Mouse (Mus musculus) hindbrain, embryonic 10.5 days (tissue): ENCODE data around the gene Bahcc1. TPM values are rescaled to one million over a fixed set of nuclear protein-coding genes. Genes with fewer than 3 reads are reported as not detected.

ENCODE experiments used
- DNase-seq: peaks from one replicate; pipeline ENCODE4 v3.0.0-alpha.2; 2017; ENCODE audit warnings: low spot score
- H3K27ac ChIP-seq: fragments of 300-500 bp; sonication (generic); 2 replicates; pipeline ENCODE4 v1.5.1; 2016; ENCODE audit warnings: mild to moderate bottlenecking, moderate library complexity
- H3K27me3 ChIP-seq: fragments of 300-500 bp; sonication (generic); 2 replicates; pipeline ENCODE4 v1.6.1; 2016; ENCODE audit warnings: mild to moderate bottlenecking; ENCODE audit not compliant: poor library complexity, insufficient read depth, severe bottlenecking
- H3K36me3 ChIP-seq: fragments of 300-500 bp; sonication (generic); 2 replicates; pipeline ENCODE4 v1.6.1; 2016; ENCODE audit warnings: mild to moderate bottlenecking, moderate library complexity
- H3K4me1 ChIP-seq: fragments of 300-500 bp; sonication (generic); replicated peaks from 2 replicates; pipeline ENCODE4 v1.6.1; 2016; ENCODE audit warnings: mild to moderate bottlenecking
- H3K4me3 ChIP-seq: fragments of 300-500 bp; sonication (generic); 2 replicates; pipeline ENCODE4 v1.5.1; 2016; ENCODE audit warnings: mild to moderate bottlenecking, moderate library complexity
- H3K9me3 ChIP-seq: fragments of 300-500 bp; sonication (generic); 2 replicates; pipeline ENCODE4 v1.6.1; 2016; ENCODE audit warnings: mild to moderate bottlenecking, moderate library complexity
- WGBS: fragments of 180-500 bp; shearing (Covaris S2); methylation state at CpG from one replicate; pipeline ENCODE4 v1.1.7; 2016; 5-methylcytosine and 5-hydroxymethylcytosine counted together
- polyA plus RNA-seq: library from polyadenylated mRNA; unstranded; fragments of >200 nt; fragmentation: Nextera tagmentation; extraction: Ambion mirVana; gene quantifications from 2 replicates; pipeline ENCODE4 v1.2.1, GENCODE M21; 2016

The Bahcc1 gene
- polyA plus RNA-seq, 1 experiment from 2014 or later: 17.0 TPM

DNA sequence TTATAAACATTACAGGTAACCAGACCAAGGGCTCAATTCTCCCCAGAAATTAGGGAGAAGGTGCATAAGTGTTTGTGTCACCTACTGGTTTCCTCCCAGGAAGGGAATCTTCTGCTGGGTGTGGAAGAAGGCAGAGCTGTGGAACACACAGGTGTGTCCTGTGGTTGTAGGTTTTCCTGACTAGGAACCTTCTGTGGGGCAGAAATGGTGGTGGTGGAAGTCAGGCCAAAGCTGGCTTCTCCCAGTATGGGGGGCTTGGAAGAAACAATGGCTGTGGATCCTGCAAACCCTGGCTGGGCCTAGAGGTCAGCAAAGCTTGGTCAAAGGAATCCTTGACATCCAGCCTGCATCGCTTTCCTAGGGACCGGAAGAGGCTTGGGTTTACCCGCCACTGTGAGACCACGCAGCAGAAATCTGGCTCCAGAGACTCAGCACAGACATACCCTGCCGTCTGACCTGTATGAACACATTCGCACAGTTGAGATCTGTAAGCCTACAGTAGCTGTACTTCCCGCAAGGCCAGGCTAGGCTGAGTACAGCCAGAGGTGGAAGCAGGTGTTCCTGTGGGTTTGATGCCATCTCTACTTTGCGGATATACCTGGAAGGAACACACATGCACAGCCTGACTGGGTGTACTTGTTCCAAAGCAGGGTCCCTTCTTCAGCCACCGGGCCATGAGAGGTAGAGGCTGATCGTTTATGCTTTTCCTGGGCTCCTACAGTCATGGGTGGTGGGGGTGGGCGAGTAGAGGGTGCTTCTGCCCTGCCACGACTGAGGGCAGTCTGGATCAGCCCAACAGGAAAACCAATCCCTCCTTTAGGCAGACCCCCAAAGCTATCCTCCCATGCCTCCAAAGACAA is 6.1 kb upstream of the Bahcc1 start:
- H3K36me3 ChIP-seq: peaks cover 7% of the 10 kb centered on the region; the same call in 1 of the 2 replicates
- peak overlapping the region; percentile 100 for H3K27ac ChIP-seq
- H3K27me3 ChIP-seq: no peaks in the 10 kb centered on the region
- 47% methylated on average over 12 of the region's 12 CpGs for WGBS
- peak overlapping the region; percentile 73 for H3K4me3 ChIP-seq
- H3K9me3 ChIP-seq: no peaks in the 10 kb centered on the region
- DNase-seq: peak; percentile 38
- peaks cover 87% of the 10 kb centered on the region for H3K4me1 ChIP-seq

DNA sequence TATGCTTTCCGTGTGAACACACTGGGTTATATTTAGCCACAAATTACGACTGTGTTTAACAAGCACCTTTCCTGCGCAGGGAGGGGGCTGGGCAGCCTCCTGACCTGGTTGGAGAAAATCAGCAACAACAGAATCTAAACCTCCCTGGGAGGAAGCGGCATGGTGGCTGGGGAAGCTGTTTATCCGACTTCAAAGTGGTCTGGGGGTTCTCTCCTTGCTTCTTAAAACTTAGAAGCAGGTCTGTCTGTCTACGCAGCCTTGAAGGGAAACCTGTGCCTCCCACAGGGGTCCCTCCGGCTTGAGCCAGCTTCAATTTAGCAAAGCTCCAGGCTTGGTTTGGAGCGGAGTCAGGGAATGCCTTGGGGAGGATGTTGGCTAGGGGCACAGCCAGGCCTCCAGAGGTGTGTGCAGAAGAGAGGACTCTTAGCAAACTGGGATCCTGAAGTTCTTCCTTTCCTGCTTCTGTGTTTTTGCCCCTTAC is 5.1 kb upstream of the Bahcc1 start:
- DNase-seq: peak; percentile 19
- Histone ChIP-seq H3K27me3 (no peaks in the 10 kb centered on the region), H3K4me1 (peaks cover 87% of the 10 kb centered on the region), H3K4me3 (peak overlapping the region; percentile 73), H3K27ac (peak overlapping the region; percentile 100), H3K36me3 (peaks cover 7% of the 10 kb centered on the region; the same call in 1 of the 2 replicates), H3K9me3 (no peaks in the 10 kb centered on the region)
- WGBS: 23% methylated on average over 8 of the region's 8 CpGs

DNA sequence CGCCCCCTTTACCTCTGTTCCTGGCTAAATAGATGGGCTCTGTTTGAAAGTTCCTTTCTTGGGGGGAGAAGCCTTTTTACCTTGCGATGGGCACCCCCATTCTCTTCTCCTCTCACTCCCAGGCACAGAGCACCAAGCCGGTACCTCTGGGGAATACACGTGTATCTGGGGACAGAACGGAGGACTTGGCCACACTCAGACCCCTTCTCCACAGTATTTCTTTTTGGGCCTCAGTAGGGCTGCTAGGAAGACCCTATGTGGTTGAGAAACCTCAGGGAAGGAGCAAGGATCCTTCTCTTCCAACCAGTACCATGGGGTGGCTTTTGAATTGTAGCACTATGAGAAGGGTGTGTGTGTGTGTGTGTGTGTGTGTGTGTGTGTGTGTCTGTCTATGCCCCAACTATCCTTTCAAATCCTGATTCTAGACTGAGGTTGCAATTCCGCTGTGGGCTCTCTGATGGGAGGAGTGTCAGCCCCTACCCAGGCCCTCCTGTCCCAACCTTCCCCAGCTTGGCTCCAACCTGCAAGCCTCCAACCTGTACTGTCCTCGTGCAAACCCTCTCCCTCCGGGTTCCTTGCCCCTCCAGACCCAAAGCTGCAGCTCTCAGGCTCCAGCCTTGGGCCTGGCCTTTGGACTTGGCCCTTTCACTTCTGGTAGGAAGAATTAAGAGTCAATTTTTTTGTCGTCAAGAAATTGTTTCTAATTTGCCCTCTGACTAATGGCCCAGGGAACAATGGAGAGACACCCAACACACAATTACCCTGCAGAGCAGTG is 4.4 kb upstream of the Bahcc1 start:
- 35% methylated on average over 9 of the region's 9 CpGs for WGBS
- peaks cover 7% of the 10 kb centered on the region; the same call in 1 of the 2 replicates for H3K36me3 ChIP-seq
- peak overlapping the region; percentile 100 for H3K27ac ChIP-seq
- peak overlapping the region; percentile 73 for H3K4me3 ChIP-seq
- H3K4me1 ChIP-seq: peaks cover 80% of the 10 kb centered on the region
- H3K27me3 ChIP-seq: no peaks in the 10 kb centered on the region
- peak; percentile 28 for DNase-seq
- H3K9me3 ChIP-seq: no peaks in the 10 kb centered on the region

DNA sequence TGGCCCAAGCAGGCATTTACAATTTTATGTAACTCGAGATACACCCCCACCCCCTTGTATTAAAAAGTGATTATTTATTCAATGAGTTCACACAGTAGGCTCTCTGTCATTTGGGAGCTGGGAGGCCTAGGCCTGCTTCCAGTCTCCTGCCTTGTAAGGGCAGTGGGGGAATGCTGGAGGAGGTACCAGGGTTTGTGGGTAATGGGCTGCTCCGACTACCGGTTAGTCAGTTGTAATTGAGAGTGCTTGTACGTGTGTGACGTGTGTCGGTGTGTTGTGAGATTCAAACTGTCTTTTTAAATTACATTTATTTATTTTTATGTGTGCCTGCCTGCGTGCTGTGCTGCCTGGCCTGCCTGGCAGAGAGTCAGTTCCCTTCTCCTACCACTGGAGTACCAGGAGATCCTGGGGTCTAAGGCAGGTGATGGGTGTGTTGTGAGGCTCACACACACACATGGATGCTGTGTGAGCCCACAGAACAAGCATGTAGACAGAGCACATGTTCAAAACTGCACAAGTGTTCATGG is 3.8 kb upstream of the Bahcc1 start:
- Histone ChIP-seq H3K4me1 (peaks cover 74% of the 10 kb centered on the region), H3K27ac (peak overlapping the region; percentile 100), H3K9me3 (no peaks in the 10 kb centered on the region), H3K4me3 (peak overlapping the region; percentile 73), H3K27me3 (no peaks in the 10 kb centered on the region), H3K36me3 (peaks cover 7% of the 10 kb centered on the region; the same call in 1 of the 2 replicates)
- DNase-seq: peak; percentile 56
- WGBS: 21% methylated on average over 7 of the region's 7 CpGs

DNA sequence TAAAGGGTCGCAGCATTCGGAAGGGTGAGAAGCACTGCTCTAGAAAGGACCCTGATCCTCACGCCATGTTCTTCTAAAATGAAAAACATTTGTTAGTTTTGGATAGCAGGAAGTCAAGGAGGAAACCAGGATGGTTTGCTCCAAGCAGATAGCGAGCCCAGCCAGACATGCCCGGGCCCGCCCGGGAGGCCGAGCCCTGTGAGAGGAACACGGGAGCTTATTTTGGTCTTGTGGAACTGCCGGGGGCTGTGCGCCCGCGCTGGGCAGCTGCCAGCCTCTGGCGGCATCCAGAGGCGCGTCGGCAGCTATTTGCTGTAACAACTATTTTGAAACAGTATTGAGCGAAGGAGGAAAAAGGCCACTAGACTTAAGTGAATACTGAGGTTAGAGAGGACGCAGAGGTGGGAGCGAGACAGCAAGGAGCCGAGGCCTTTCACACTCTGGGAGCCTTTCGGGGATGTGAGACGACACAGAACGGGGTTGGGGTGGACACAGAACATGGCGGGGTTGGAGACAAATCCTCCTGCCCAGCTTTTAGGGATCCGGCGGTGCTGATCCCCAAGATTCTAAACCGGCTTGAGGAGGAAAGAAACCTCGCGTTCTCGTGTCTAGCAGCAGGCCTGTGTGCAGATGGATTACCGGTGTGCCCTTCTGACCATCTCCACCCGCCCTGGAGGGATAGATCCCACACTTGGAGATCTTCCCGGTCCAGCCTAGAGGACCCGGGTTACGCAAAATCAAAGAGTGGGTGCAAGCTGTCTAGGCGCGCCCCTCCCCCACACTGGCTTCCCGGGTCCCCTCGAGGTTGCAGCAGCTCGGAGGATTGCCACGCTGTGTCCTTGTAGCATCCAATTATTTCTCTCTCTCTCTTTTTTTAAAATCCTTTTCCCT is 2.6 kb upstream of the Bahcc1 start:
- peaks cover 65% of the 10 kb centered on the region for H3K4me1 ChIP-seq
- H3K27ac ChIP-seq: peak overlapping the region; percentile 100
- H3K27me3 ChIP-seq: no peaks in the 10 kb centered on the region
- peak overlapping the region; percentile 73 for H3K4me3 ChIP-seq
- 1% methylated on average over 42 of the region's 42 CpGs for WGBS
- peak; percentile 63 for DNase-seq
- H3K36me3 ChIP-seq: peaks cover 7% of the 10 kb centered on the region; the same call in 1 of the 2 replicates
- no peaks in the 10 kb centered on the region for H3K9me3 ChIP-seq

DNA sequence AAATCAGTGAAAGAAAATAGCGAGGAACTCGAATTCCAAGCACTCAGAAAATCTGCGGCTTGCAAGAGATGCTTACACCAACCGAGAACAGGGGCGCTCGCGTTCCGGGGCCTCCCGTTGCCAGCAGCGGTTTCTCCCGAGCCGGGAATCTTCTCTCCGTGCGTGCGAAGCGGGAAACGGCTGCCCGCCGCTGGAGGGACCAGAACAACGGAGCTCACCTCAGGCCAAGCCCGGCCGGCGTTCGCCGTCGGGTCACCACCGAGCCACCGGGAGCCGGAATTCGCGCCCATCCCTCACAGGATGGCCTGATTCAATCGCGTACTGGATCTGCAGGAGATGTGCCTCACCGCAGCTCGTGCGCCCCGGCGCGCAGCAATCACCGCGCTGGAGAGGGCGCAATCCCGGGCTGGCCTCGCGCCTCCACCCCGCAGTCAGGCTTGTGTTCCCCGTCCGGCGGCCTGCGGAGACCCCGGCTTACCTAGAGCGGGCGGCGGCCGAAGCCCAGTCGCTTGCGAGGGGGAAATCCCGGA is 1.8 kb upstream of the Bahcc1 start:
- peak overlapping the region; percentile 73 for H3K4me3 ChIP-seq
- no peaks in the 10 kb centered on the region for H3K9me3 ChIP-seq
- peaks cover 3% of the 10 kb centered on the region; the same call in 1 of the 2 replicates for H3K27me3 ChIP-seq
- H3K4me1 ChIP-seq: peaks cover 59% of the 10 kb centered on the region
- H3K36me3 ChIP-seq: peaks cover 7% of the 10 kb centered on the region; the same call in 1 of the 2 replicates
- under 1% methylated on average over 58 of the region's 58 CpGs for WGBS
- H3K27ac ChIP-seq: peak overlapping the region; percentile 100
- DNase-seq: no peak

DNA sequence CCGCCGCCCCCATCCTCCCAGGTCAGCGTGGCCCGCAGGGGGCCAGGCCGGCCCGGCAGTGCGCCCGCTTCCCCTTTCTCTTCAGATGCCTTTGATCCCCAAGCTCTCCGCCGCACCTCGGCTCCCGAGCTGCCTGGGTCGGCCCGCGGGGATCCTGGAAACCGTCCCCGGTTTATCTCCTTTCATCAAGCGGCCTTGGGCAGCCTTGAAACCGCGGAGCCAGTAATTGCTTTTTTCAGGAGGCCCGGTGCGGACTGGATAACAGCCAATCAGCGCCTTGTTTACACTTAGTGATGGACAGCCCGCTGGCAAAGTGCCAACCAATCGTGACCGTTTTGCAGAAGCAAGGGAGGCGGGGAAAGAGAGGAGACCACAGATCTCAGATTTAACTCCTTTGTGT is 1.4 kb upstream of the Bahcc1 start:
- Histone ChIP-seq H3K9me3 (no peaks in the 10 kb centered on the region), H3K4me1 (peaks cover 57% of the 10 kb centered on the region), H3K4me3 (peak overlapping the region; percentile 73), H3K27me3 (peaks cover 4% of the 10 kb centered on the region; the same call in 1 of the 2 replicates), H3K27ac (peak overlapping the region; percentile 100), H3K36me3 (peaks cover 4% of the 10 kb centered on the region; the same call in 1 of the 2 replicates)
- under 1% methylated on average over 27 of the region's 27 CpGs for WGBS
- DNase-seq: peak; percentile 100

DNA sequence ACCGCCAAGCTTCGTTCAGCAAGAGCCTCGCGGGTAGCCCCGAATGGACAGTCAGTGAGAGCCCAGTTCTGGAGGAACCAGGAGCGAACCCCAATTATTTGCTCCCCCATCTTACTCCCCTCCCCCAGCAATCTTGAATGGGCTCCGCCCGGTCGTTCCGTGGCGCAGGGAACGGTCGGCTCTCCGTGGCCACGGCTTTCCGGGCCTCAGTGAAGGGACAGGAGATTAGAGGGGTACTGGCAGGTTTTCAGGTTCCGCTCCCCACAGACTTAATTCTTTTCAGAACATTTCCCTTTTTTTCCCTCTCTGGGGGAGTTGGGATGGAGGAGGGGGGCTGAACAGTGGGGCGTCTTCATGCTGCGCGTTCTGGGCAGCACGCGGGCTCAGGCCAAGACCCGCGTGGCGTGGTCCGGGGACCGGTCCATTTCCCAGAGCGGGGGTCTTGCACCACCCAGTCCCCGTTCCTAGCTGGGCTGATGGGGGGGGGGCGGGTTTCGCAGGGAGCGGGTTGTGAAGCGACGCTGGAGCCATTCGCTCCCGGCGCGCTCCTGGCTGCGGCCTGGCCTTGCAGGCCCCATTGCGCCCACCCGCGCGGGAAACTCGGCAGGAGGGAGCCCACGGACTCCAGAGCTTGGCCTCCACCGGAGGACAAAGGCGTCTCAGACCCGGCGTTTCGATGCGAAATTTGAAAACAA is 841 bp downstream of the Bahcc1 start:
- Histone ChIP-seq H3K27ac (peak overlapping the region; percentile 100), H3K9me3 (no peaks in the 10 kb centered on the region), H3K4me1 (peaks cover 53% of the 10 kb centered on the region), H3K36me3 (peaks cover 14% of the 10 kb centered on the region), H3K27me3 (peaks cover 4% of the 10 kb centered on the region; the same call in 1 of the 2 replicates), H3K4me3 (peak overlapping the region; percentile 73)
- DNase-seq: peak; percentile 77
- WGBS: under 1% methylated on average over 51 of the region's 51 CpGs

DNA sequence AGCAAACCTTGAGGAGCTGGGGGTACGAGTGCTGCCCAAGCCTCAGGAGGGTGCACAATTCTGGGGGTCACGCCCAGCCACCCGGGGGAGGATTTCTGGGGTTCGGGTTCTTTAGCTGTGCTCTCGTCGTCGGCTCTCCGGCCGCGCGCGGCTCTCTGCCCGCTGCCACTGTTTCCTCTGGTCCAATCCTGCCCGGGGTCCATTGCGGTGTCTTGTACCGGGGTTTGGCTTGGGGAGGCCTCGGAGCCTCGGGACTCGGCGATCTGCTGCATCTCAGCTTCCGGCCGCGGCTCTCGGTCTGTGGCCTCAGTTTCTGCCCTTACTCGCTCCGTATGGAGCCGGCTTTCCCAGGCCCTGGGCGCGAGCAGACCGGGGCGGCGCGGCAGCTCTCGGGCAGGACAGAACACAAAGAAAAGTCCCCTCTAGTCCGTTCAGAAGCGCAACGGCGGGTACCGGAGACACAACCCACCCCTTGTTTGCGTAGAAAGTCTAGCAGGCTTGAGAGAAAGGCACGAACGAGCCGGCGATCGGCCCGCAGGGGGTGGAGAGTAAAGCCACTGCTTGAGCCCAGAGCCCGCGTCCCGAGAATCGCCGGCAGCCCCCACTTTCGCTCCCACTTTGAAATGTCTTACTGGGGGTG is 1.5 kb downstream of the Bahcc1 start:
- H3K4me1 ChIP-seq: peaks cover 53% of the 10 kb centered on the region
- H3K27ac ChIP-seq: peak overlapping the region; percentile 100
- WGBS: under 1% methylated on average over 52 of the region's 52 CpGs
- H3K27me3 ChIP-seq: peaks cover 4% of the 10 kb centered on the region; the same call in 1 of the 2 replicates
- H3K9me3 ChIP-seq: no peaks in the 10 kb centered on the region
- peak; percentile 86 for DNase-seq
- peaks cover 14% of the 10 kb centered on the region for H3K36me3 ChIP-seq
- peak overlapping the region; percentile 73 for H3K4me3 ChIP-seq

DNA sequence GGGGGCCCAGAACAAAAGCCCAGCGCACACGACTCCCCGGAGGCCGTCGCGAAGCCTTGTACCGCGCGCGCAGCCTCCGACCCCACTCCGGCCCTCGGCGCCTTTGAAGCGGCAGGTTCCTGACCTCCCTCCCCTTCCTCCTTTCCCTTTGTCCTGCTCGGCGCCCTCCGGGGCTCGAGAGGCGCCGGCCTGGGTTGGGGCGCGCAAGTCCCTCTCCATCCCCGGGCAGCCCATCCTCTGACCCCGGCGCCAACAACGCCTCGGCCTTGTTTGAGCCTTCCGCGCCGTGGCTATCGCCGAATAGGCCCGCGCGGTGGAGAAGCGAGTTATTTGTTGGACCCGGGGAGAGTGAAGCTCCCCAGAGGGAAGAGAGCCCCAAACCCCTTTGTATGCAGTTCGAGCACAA is 2.0 kb downstream of the Bahcc1 start:
- Histone ChIP-seq H3K27me3 (peaks cover 4% of the 10 kb centered on the region; the same call in 1 of the 2 replicates), H3K9me3 (no peaks in the 10 kb centered on the region), H3K4me1 (peaks cover 53% of the 10 kb centered on the region), H3K4me3 (peak overlapping the region; percentile 73), H3K36me3 (peaks cover 14% of the 10 kb centered on the region), H3K27ac (peak overlapping the region; percentile 100)
- no peak for DNase-seq
- under 1% methylated on average over 39 of the region's 39 CpGs for WGBS
